Mouse (Mus musculus) cerebellum, adult 8-10 months (tissue): ENCODE results near the gene Armc6.
A peak's percentile ranks its signal among the peaks of the same experiment; 100 is the strongest.

ENCODE experiments used
- DNase-seq: peaks from one replicate; pipeline ENCODE4 v3.0.0; 2022

The Armc6 gene

GRCm38 (mm10) chr8:70188707-70189106, 45.6 kb downstream of the Armc6 start:
- no peak for DNase-seq

- no peak for DNase-seq
These were observed 51.1 kb downstream of the Armc6 start for GRCm38 (mm10) chr8:70183194-70183593.

GRCm38 (mm10) chr8:70181903-70182252, 52.4 kb downstream of the Armc6 start:
- no peak for DNase-seq

- DNase-seq: no peak
These were observed 52.9 kb downstream of the Armc6 start for GRCm38 (mm10) chr8:70181212-70181902.

GRCm38 (mm10) chr8:70179082-70179481, 55.2 kb downstream of the Armc6 start:
- no peak for DNase-seq

- DNase-seq: no peak
These were observed 56.0 kb downstream of the Armc6 start for GRCm38 (mm10) chr8:70178231-70178630.

- no peak for DNase-seq
These were observed 60.2 kb downstream of the Armc6 start for GRCm38 (mm10) chr8:70174079-70174478.

- DNase-seq: no peak
These were observed 60.9 kb downstream of the Armc6 start for GRCm38 (mm10) chr8:70173320-70173719.

- peak; percentile 89 for DNase-seq
These were observed 62.1 kb downstream of the Armc6 start, which contains the start of gene Tmem161a for GRCm38 (mm10) chr8:70172043-70172681. Tmem161a (plus strand) TSS chr8:70172356.

- DNase-seq: no peak
These were observed 63.0 kb downstream of the Armc6 start for GRCm38 (mm10) chr8:70171240-70171639.

GRCm38 (mm10) chr8:70170748-70171147, 63.5 kb downstream of the Armc6 start:
- DNase-seq: no peak
